Mouse (Mus musculus) kidney, embryonic 15.5 days (tissue): ENCODE results near the gene 6330409D20Rik. TPM values are rescaled to one million over a fixed set of nuclear protein-coding genes. Genes with fewer than 3 reads are reported as not detected.

ENCODE experiments used
- ATAC-seq: fragments of 200-750 bp; cut with Nextera tagmentation; replicated peaks from 2 replicates; pipeline ENCODE4 v1.8.0; 2017; ENCODE audit warnings: moderate TSS enrichment; ENCODE audit not compliant: low FRiP score
- H3K27ac ChIP-seq: fragments of 300-500 bp; sonication (generic); 2 replicates; pipeline ENCODE4 v1.5.1; 2015; ENCODE audit warnings: mild to moderate bottlenecking, inconsistent platforms
- H3K27me3 ChIP-seq: fragments of 300-500 bp; sonication (generic); 2 replicates; pipeline ENCODE4 v1.6.1; 2015; ENCODE audit warnings: inconsistent platforms
- H3K36me3 ChIP-seq: fragments of 300-500 bp; sonication (generic); 2 replicates; pipeline ENCODE4 v1.6.1; 2015; ENCODE audit warnings: inconsistent platforms
- H3K4me1 ChIP-seq: fragments of 300-500 bp; sonication (generic); 2 replicates; pipeline ENCODE4 v1.6.1; 2015; ENCODE audit warnings: inconsistent platforms
- H3K4me2 ChIP-seq: fragments of 300-500 bp; sonication (generic); 2 replicates; pipeline ENCODE4 v1.6.1; 2015; ENCODE audit warnings: moderate library complexity, mild to moderate bottlenecking, inconsistent platforms
- H3K4me3 ChIP-seq: fragments of 300-500 bp; sonication (generic); replicated peaks from 2 replicates; pipeline ENCODE4 v1.5.1; 2015; ENCODE audit warnings: mild to moderate bottlenecking, inconsistent platforms
- H3K9ac ChIP-seq: fragments of 300-500 bp; sonication (generic); 2 replicates; pipeline ENCODE4 v1.6.1; 2015; ENCODE audit warnings: mild to moderate bottlenecking, inconsistent platforms
- H3K9me3 ChIP-seq: fragments of 300-500 bp; sonication (generic); replicated peaks from 2 replicates; pipeline ENCODE4 v1.6.1; 2016; ENCODE audit warnings: inconsistent platforms
- WGBS: fragments of 180-500 bp; shearing (Covaris S2); methylation state at CpG from one replicate; pipeline ENCODE4 v1.1.7; 2015; ENCODE audit warnings: mixed read lengths; 5-methylcytosine and 5-hydroxymethylcytosine counted together
- polyA plus RNA-seq: library from polyadenylated mRNA; unstranded; fragments of >200 nt; fragmentation: Nextera tagmentation; extraction: Ambion mirVana; gene quantifications from 2 replicates; pipeline ENCODE4 v1.2.1, GENCODE M21; 2015

The 6330409D20Rik gene
- polyA plus RNA-seq, 1 experiment from 2014 or later = not detected

DNA sequence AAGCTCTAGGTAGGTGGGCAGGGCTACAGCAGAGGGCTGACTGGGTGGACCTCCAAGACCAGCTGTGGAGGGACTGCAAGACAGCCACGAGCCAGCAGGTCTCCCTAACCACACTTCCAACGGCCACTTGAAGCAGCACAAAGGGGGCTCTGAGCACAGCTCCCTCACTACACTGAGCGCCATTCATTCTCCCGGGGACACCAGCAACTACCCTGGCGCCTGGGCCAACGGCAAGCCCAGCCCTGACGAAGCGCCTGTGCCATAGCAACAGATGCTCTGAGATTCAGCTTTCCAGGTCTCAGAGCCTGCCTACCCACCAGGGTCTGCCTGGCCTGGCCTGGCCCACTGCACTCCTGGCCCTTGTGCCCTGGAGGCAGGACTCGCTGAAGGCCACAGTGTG is 22.1 kb downstream of the 6330409D20Rik start:
- Histone ChIP-seq H3K4me3 (no peak overlapping the region), H3K4me2 (no peak overlapping the region), H3K4me1 (peaks cover 35% of the 10 kb centered on the region), H3K27ac (no peak overlapping the region), H3K9me3 (no peaks in the 10 kb centered on the region), H3K9ac (no peak overlapping the region), H3K36me3 (no peaks in the 10 kb centered on the region), H3K27me3 (no peaks in the 10 kb centered on the region)
- no peak for ATAC-seq
- 65% methylated on average over 9 of the region's 9 CpGs for WGBS

DNA sequence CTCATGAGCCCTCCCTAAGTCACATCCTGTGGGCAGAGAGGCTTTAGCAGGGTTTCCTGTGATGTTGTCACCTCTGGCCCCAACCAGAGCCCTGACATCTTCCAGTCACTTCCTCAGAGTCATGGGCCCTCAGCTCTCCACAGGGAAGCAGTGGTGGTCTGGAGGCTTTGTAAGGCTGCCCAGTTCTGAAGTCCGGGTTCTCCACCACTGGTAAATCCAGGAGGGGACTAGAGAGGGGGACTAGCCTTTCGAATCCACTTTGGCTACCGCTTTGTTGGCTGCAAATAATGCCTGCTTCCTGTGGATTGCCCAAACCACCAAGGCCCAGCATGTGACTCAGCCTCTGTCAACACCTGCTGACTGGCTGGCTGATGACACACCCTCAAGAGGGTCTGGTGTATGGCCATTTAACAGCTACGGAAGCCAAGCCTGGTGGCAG is 25.8 kb downstream of the 6330409D20Rik start:
- H3K9me3 ChIP-seq = no peaks in the 10 kb centered on the region
- ATAC-seq = no peak
- peaks cover 30% of the 10 kb centered on the region for H3K4me1 ChIP-seq
- peaks cover 14% of the 10 kb centered on the region for H3K36me3 ChIP-seq
- no peak overlapping the region for H3K9ac ChIP-seq
- H3K27me3 ChIP-seq = no peaks in the 10 kb centered on the region
- H3K4me2 ChIP-seq = no peak overlapping the region
- WGBS = 70% methylated on average over 4 of the region's 4 CpGs
- H3K4me3 ChIP-seq = no peak overlapping the region
- peak overlapping the region; percentile 9; the same call in 1 of the 2 replicates for H3K27ac ChIP-seq

DNA sequence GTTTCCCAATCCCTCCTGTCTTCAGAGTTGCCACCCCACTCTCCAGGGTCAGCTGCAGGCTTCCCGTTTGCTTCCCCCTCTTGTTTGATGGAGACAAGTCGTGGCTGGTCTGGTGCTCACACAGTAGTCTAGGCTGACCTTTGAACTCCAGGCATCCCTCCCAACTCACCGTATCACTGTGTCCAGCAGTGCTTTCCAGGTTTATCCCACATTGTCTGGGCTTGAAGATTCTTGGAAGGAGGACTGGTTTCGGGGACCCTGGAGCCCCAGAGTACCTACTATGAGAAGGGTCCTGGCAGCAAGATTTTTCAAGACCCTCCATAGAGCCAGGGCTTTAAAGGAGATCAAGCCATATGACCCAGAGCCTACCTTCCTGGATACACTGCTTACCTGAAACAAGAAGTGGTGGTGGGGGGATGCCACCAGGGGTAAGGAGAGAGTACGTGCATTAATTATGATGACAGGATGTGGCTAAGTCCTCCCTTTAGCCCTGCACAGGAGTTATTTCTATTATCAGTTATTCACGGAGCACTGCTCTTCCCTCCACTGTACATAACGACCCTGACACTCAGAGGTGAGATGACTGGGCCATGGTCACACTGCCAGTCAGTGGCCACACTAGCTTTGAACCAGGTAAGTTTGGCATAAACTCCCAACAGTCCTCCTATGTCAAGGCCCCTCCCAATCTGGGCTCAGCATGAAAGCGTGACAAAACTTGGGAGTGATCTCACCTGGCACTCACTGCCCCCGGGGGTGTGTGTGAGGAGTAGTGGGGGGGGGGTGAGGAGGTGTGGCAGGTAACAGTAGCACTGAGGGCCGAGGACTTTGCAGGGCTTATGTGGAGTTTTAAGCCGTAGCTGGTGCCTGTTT is 26.5 kb downstream of the 6330409D20Rik start:
- H3K4me3 ChIP-seq = peak overlapping the region; percentile 81; the same call in 1 of the 2 replicates
- no peak for ATAC-seq
- H3K4me1 ChIP-seq = peaks cover 35% of the 10 kb centered on the region
- no peak overlapping the region for H3K9ac ChIP-seq
- H3K4me2 ChIP-seq = peak overlapping the region; percentile 67
- peak overlapping the region; percentile 99 for H3K27ac ChIP-seq
- WGBS = 51% methylated on average over 11 of the region's 11 CpGs
- no peaks in the 10 kb centered on the region for H3K27me3 ChIP-seq
- no peaks in the 10 kb centered on the region for H3K9me3 ChIP-seq
- peaks cover 20% of the 10 kb centered on the region for H3K36me3 ChIP-seq

DNA sequence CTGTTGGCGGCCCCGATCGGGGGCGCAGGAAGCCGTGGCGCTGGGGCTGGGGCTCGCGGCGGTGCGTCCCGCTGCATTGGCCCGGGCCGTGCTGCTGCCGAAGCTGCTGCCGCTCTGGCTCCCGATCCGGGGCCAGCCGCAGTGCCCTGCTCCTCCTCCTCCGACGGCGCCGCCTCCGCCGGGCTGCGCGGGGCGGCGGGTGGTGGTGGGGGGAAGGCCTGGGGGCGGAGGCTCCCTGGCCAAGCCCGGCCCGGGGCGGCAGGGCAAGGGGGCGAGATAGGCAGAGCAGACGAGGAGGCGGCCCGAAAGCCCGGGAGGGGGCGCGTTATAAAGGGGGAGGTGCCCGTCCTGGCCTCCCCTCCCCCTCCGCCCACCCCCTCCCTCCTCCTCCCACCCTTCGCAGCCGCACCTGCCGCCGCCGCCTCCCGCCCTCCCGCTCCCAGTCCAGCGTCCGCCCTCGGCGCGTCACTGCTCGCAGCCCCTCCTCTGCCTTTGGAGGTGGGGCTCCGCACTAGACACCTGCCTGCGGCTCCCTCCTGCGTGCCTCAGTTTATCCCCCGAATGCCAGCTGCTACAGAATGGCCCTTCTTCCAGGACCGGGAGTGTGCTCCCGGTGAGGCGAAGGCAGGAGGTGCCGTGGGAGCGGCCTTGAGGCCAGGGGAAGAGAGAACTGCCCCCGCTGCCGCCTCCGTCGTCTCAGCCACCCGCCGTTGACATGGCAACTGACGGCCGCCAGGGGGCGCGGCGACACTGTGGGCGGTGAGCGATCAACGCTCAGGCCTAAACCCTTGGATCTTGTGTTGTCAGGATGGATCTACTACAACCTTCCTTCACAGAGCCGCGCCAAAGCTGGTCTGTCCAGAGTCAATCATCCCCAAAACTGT is 27.6 kb downstream of the 6330409D20Rik start, which contains the start of gene Cdk9:
TSS of gene Cdk9 (minus strand) at position 143 of the 884 bp plus-strand sequence.
- Histone ChIP-seq H3K9me3 (no peaks in the 10 kb centered on the region), H3K9ac (peak within 1 kb of the TSS; percentile 84), H3K4me3 (peak within 1 kb of the TSS; percentile 81), H3K36me3 (peaks cover 32% of the 10 kb centered on the region), H3K27me3 (no peaks in the 10 kb centered on the region), H3K4me2 (peak within 1 kb of the TSS; percentile 67), H3K27ac (peak within 1 kb of the TSS; percentile 99), H3K4me1 (peaks cover 35% of the 10 kb centered on the region)
- peak; percentile 88 for ATAC-seq
- 0% methylated on average over 43 of the region's 79 CpGs for WGBS

DNA sequence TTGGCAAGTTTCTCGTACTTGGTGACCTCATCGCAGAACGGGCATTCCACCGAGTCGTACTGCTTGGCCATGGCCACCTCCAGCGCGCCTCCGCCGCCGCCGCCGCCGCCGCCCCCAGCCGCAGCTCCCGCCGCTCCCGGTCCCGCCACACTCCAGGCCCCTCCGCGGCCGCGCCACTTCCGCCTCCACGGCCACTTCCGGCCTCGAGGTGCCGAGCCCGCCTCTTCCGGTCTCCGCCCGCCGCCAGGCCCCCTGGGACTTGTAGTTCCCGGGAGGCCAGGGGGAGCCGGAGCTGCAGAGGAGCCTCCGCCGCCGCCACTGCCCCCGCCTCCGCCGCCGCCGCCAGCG is 28.3 kb downstream of the 6330409D20Rik start:
- H3K4me1 ChIP-seq = peaks cover 35% of the 10 kb centered on the region
- H3K4me2 ChIP-seq = peak overlapping the region; percentile 67
- H3K36me3 ChIP-seq = peaks cover 38% of the 10 kb centered on the region
- H3K27ac ChIP-seq = peak overlapping the region; percentile 99
- peak; percentile 93 for ATAC-seq
- H3K9ac ChIP-seq = peak overlapping the region; percentile 84
- H3K4me3 ChIP-seq = peak overlapping the region; percentile 81
- WGBS = under 1% methylated on average over 44 of the region's 44 CpGs
- no peaks in the 10 kb centered on the region for H3K27me3 ChIP-seq
- no peaks in the 10 kb centered on the region for H3K9me3 ChIP-seq

DNA sequence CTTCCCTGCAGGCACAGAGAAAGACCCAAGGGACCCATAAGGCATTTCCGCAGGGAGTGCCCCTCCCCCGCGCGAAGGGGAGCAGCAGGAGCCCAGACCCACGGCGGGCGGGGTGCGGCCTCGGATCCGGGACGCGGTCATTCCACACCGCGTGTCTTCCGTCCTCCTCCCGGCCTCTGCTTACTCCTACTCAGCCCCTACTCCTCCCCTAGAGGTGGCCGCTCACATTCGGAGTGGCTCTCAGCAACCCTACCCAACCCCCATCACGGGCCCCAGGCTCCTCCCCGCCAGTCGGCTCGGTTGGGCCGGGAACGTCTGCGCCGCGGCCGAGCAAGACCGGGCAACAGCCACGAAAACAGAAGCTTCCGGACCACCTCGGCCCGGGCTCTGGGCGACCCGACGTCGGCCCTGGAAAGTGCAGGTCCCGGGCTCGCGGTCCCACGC is 28.7 kb downstream of the 6330409D20Rik start:
- peaks cover 42% of the 10 kb centered on the region for H3K36me3 ChIP-seq
- WGBS = under 1% methylated on average over 41 of the region's 41 CpGs
- H3K4me1 ChIP-seq = peaks cover 35% of the 10 kb centered on the region
- H3K27ac ChIP-seq = peak overlapping the region; percentile 99
- H3K4me3 ChIP-seq = peak overlapping the region; percentile 81
- H3K27me3 ChIP-seq = no peaks in the 10 kb centered on the region
- H3K9me3 ChIP-seq = no peaks in the 10 kb centered on the region
- peak; percentile 74 for ATAC-seq
- peak overlapping the region; percentile 84 for H3K9ac ChIP-seq
- H3K4me2 ChIP-seq = peak overlapping the region; percentile 67

DNA sequence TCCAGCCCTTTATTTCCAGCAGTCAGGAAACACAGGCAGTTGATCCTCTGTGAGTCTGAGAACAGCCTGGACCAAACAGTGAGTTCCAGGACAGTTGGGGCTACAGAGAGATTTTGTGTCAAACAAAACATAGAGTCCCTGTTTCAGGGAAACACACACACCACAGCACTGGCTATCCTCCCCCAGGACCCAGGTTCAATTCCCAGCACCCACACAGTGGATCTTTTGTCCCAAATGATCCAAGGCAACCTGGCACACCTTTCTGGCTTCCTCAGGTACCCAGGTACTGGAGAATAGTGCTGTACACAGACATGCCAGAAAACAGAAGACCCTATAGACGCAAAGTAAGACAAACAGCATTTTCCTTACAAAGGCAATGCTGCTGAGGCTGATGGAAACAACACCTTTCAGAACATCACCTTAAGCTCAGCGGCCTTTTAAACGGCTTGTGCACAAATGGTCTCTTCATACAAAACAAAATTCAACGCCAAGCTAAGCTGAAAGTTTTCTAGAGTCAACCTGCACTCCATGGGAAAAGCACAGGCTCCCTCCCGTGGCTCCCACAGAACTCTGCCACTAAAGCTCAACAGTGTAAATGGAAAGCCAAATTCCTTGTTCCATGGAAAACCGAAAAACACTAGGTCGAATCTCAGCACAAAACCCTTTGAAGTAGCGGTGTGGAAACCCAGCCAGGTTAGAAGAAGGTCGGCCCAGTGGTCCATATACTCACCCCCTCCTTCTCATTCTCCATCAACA is 29.3 kb downstream of the 6330409D20Rik start:
- WGBS = 21% methylated on average over 9 of the region's 9 CpGs
- H3K9ac ChIP-seq = peak overlapping the region; percentile 84
- H3K9me3 ChIP-seq = no peaks in the 10 kb centered on the region
- peak overlapping the region; percentile 81 for H3K4me3 ChIP-seq
- peaks cover 49% of the 10 kb centered on the region for H3K36me3 ChIP-seq
- H3K4me2 ChIP-seq = peak overlapping the region; percentile 67
- ATAC-seq = no peak
- no peaks in the 10 kb centered on the region for H3K27me3 ChIP-seq
- peak overlapping the region; percentile 99 for H3K27ac ChIP-seq
- H3K4me1 ChIP-seq = peaks cover 35% of the 10 kb centered on the region

DNA sequence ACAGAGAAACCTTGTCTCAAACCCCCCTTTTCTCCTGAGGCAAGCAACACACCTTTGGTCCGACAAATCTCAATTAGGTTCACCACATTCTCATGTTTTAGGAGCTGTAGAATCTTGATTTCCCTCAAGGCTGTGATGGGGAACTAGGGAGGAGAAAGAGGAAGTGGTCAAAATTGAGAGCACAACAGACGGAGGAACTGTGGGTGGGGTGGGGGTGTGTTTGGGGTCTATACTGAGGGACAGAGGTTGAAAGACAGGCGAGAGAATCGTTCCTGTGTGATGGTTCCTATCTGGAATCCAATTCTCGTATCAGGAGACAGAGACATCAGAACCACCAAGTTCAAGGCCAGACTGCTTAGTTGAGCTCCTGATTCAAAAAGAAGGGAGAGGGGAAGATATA is 30.4 kb downstream of the 6330409D20Rik start:
- Histone ChIP-seq H3K27ac (no peak overlapping the region), H3K4me3 (no peak overlapping the region), H3K27me3 (no peaks in the 10 kb centered on the region), H3K4me1 (peaks cover 35% of the 10 kb centered on the region), H3K4me2 (no peak overlapping the region), H3K9me3 (no peaks in the 10 kb centered on the region), H3K36me3 (peaks cover 59% of the 10 kb centered on the region), H3K9ac (no peak overlapping the region)
- no peak for ATAC-seq
- 84% methylated on average over 5 of the region's 5 CpGs for WGBS

DNA sequence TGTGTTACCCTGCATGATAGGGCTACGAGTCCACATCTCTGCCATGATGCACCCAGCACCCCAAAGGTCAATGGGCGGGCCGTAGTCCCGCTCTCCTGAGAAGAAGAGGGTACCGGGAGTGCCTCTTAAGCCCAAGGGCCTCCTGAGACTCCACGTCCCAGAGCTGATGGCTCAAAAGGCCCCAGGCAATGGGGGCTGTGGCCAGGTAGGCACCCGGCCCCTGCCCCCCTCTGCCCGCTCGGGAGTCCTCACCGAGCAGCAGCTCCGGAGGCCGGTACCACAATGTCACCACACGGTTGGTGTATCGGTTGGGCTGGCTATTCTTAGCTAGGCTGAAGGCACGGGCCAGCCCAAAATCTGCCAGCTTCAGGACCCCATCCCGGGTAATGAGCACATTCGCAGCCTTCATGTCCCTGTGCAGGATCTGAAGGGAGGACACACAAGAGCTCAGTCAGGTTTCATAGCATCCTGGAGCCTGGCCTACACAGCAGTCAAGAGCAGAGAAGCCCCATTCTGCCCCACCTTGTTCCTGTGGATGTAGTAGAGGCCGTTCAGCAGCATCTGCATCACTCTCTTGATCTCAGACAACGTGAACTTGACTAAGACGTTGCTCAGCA is 31.2 kb downstream of the 6330409D20Rik start:
- H3K27me3 ChIP-seq = no peaks in the 10 kb centered on the region
- peaks cover 67% of the 10 kb centered on the region for H3K36me3 ChIP-seq
- ATAC-seq = no peak
- no peak overlapping the region for H3K4me3 ChIP-seq
- 92% methylated on average over 20 of the region's 20 CpGs for WGBS
- H3K9me3 ChIP-seq = no peaks in the 10 kb centered on the region
- H3K27ac ChIP-seq = no peak overlapping the region
- H3K4me1 ChIP-seq = peaks cover 29% of the 10 kb centered on the region
- H3K9ac ChIP-seq = no peak overlapping the region
- no peak overlapping the region for H3K4me2 ChIP-seq

DNA sequence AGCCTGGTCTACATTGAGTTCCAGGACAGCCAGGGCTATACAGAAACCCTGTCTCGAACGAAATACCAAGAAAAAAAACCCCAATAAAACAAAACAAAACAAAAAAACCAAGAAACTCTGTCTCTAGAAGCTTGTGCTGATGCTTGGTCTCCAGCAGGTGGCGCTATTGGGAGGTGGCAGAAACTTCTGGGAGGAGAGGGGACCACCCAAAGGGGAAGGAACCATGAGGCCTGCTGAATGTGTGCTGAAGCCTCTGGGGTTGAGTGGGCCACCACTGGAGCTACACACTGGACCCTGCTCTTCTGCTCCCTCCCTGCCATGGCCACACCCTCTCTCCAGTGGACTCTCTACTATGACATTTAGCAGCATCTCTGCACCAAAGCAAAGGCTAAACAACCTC is 32.2 kb downstream of the 6330409D20Rik start:
- Histone ChIP-seq H3K4me2 (no peak overlapping the region), H3K4me3 (no peak overlapping the region), H3K27me3 (no peaks in the 10 kb centered on the region), H3K36me3 (peaks cover 77% of the 10 kb centered on the region), H3K4me1 (peaks cover 23% of the 10 kb centered on the region), H3K9me3 (no peaks in the 10 kb centered on the region), H3K9ac (no peak overlapping the region), H3K27ac (no peak overlapping the region)
- ATAC-seq = no peak
- WGBS = 39% methylated on average over 3 of the region's 3 CpGs

DNA sequence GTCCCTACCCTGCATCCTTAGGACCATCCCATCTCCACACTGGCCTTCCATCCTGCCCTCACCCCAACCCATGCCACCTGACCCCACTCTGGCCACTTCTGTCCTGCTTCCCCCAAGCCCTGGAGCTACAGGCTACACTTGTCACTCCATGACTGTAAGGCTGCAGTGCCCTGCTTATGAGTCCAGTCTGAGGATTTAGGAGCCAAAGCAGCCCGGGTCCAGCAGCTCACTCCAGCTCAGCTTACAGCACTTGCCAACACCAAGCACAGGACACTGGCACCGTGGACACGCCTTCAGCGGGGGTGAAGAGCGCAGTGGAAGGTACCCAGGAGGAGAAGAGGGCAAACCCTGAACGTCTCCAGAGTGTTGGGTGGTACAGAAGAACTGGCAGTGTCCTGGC is 33.8 kb downstream of the 6330409D20Rik start:
- no peak overlapping the region for H3K9ac ChIP-seq
- no peaks in the 10 kb centered on the region for H3K9me3 ChIP-seq
- 94% methylated on average over 6 of the region's 6 CpGs for WGBS
- ATAC-seq = no peak
- peaks cover 21% of the 10 kb centered on the region for H3K4me1 ChIP-seq
- no peaks in the 10 kb centered on the region for H3K27me3 ChIP-seq
- H3K27ac ChIP-seq = no peak overlapping the region
- H3K36me3 ChIP-seq = peaks cover 93% of the 10 kb centered on the region
- no peak overlapping the region for H3K4me3 ChIP-seq
- no peak overlapping the region for H3K4me2 ChIP-seq
